Mouse (Mus musculus): ENCODE data around the gene Babam1. TPM values are rescaled to one million over a fixed set of nuclear protein-coding genes. Genes with fewer than 3 reads are reported as not detected.
"Not testable (repeated sequence)": the region's sequence is repeated elsewhere in the genome, so short reads cannot be mapped to it uniquely, and the experiment has no call there.

The Babam1 gene
- polyA plus RNA-seq, 1 experiment from 2014 or later, result 102 TPM

DNA sequence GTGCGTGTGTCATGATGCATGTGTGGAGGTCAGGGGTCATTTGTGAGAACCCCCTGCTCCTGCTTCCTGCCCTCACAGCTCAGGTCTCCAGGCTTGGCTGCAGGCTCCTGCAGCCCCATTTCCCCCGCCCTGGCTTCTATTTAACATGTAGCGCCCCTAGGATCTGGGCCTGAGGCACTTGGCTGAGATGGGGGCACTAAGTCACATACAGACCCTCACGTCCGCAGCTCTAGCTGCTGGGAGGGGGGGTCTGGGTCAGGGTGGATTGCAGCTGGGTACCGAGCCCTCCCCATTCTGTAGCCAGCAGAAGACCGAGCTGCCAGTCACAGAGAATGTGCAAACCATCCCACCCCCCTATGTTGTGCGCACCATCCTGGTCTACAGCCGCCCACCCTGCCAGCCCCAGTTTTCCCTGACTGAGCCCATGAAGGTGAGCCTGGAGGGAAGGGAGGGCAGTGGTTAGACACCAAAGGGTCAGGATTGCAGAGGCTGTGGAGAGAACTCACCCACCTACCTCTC lies 5.8 kb downstream of the Babam1 start:
- 89% methylated on average over 9 of the region's 9 CpGs for WGBS
- no peak overlapping the region for H3K27ac ChIP-seq (replicated peaks)
- H3K27me3 ChIP-seq, result no peaks in the 10 kb centered on the region
- H3K9me3 ChIP-seq, result no peaks in the 10 kb centered on the region
- H3K9ac ChIP-seq (replicated peaks), result no peak overlapping the region
- H3K4me2 ChIP-seq (replicated peaks), result no peak overlapping the region
- no peak overlapping the region for H3K4me3 ChIP-seq
- no peak for ATAC-seq (ENCODE audit: low FRiP score, low read depth)
- H3K36me3 ChIP-seq, result peaks cover 31% of the 10 kb centered on the region
- H3K4me1 ChIP-seq, result peaks cover 26% of the 10 kb centered on the region

- H3K27ac ChIP-seq (replicated peaks), result no peak overlapping the region
- no peak for ATAC-seq (ENCODE audit: low FRiP score, low read depth)
- H3K9ac ChIP-seq (replicated peaks), result no peak overlapping the region
- H3K4me1 ChIP-seq, result peaks cover 25% of the 10 kb centered on the region
- H3K4me2 ChIP-seq (replicated peaks), result no peak overlapping the region
- peaks cover 38% of the 10 kb centered on the region for H3K36me3 ChIP-seq
- H3K9me3 ChIP-seq, result no peaks in the 10 kb centered on the region
- 89% methylated on average over 6 of the region's 6 CpGs for WGBS
- no peak overlapping the region for H3K4me3 ChIP-seq
- H3K27me3 ChIP-seq, result no peaks in the 10 kb centered on the region
Measured at GRCm38 (mm10) chr8:71403107-71403885, 6.6 kb downstream of the Babam1 start.

DNA sequence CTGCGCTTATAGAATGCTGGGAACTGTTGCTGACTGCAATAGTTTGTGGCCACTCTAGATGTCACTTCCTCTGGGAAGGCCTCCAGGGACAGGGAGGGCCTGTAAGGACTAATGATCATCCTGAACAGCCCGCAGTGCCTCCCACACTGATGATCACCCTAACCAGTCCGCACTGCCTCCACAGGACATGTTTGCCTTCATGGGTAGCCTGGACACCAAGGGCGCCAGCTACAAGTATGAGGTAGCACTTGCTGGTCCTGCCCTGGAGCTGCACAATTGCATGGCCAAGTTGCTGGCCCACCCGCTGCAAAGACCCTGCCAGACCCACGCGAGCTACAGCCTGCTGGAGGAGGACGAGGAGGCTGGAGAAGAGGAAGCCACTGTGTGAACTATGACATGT lies 7.3 kb downstream of the Babam1 start:
- no peak overlapping the region for H3K4me3 ChIP-seq
- H3K27ac ChIP-seq (replicated peaks), result no peak overlapping the region
- peaks cover 25% of the 10 kb centered on the region for H3K4me1 ChIP-seq
- H3K27me3 ChIP-seq, result no peaks in the 10 kb centered on the region
- ATAC-seq (ENCODE audit: low FRiP score, low read depth), result no peak
- no peak overlapping the region for H3K9ac ChIP-seq (replicated peaks)
- 92% methylated on average over 8 of the region's 8 CpGs for WGBS
- H3K36me3 ChIP-seq, result peaks cover 39% of the 10 kb centered on the region
- no peak overlapping the region for H3K4me2 ChIP-seq (replicated peaks)
- H3K9me3 ChIP-seq, result no peaks in the 10 kb centered on the region

DNA sequence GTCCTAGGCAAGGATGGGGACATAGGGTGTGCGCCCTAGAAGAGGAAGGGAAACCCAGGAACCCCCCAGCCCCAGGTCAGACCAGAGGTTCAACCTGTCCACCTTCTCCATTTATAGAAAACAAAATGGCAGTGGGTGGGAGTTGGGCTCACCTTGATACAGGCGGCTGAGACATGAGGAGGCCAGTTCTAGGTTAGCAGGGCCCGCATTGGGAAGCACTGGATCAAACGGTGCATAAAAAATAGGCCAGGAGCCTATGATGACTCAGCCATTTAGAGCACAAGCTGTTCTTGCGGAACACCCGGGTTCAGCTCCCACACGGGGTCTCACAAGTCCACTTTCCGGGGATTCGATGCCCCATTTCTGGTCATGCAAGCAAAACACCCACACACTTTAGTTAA lies 8.3 kb downstream of the Babam1 start:
- H3K4me1 ChIP-seq, result peaks cover 25% of the 10 kb centered on the region
- H3K27ac ChIP-seq (replicated peaks), result no peak overlapping the region
- ATAC-seq (ENCODE audit: low FRiP score, low read depth), result no peak
- 90% methylated on average over 9 of the region's 9 CpGs for WGBS
- no peaks in the 10 kb centered on the region for H3K9me3 ChIP-seq
- peaks cover 41% of the 10 kb centered on the region for H3K36me3 ChIP-seq
- H3K4me2 ChIP-seq (replicated peaks), result peak overlapping the region; percentile 83; the same call in 1 of the 2 replicates
- no peak overlapping the region for H3K4me3 ChIP-seq
- H3K27me3 ChIP-seq, result no peaks in the 10 kb centered on the region
- H3K9ac ChIP-seq (replicated peaks), result no peak overlapping the region

- Histone ChIP-seq H3K27ac (replicated peaks) (peak within 1 kb of the TSS; percentile 63), H3K4me3 (peak within 1 kb of the TSS; percentile 65), H3K27me3 (no peaks in the 10 kb centered on the region), H3K4me1 (peaks cover 25% of the 10 kb centered on the region), H3K36me3 (peaks cover 39% of the 10 kb centered on the region), H3K9ac (replicated peaks) (peak within 1 kb of the TSS; percentile 66), H3K4me2 (replicated peaks) (peak within 1 kb of the TSS; percentile 83), H3K9me3 (no peaks in the 10 kb centered on the region)
- WGBS, result 17% methylated on average over 33 of the region's 33 CpGs
- ATAC-seq (ENCODE audit: low FRiP score, low read depth), result peak; percentile 88
Measured at GRCm38 (mm10) chr8:71405401-71406098, 8.9 kb downstream of the Babam1 start, which contains the start of gene Ankle1. Gene Ankle1, plus strand, starts transcription at chr8:71406010.

DNA sequence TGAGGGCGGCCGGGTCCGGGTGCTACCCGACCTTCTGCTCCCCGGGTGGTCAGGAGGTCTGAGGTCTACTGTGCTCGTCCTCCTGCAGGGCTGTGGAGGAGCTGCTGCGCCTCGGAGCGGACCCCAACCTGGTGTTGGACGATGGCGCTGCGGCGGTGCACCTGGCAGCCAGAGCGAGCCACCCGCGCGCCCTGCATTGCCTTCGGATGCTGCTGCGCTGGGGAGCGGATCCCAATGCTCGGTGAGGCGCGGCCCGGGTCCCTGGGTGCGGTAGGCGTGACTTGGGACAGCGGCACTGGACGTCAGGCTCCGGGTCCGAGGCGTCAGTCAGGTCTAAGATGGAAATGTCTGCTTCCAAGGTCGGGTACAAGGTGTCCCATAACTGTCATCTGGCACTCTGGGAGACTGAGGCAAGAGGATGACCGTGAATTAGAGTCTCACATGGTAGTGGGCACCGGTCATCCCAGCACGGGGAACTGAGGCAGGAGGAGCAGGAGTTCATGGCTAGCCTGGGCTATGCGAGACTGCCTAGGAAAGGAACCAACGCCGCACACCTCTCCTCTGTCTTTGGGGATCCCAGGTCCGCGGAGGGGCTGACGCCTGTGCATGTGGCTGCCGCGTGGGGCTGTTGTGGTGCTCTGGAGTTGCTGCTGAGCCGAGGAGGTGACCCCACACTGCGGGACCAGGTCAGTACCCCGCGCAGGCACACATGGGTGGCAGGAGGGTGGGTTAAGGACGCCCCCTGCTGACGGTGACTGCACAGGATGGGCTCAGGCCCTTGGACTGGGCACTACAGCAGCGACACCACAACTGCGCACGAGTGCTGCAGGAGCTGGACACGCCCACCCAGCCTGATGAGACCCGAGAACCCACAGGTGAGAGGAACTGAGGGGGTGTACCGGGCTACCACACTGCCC lies 9.7 kb downstream of the Babam1 start:
- peak; percentile 79 for ATAC-seq (ENCODE audit: low FRiP score, low read depth)

GRCm38 (mm10) chr8:71407441-71407840 lies 10.8 kb downstream of the Babam1 start:
- Histone ChIP-seq H3K27ac (replicated peaks) (no peak overlapping the region), H3K9me3 (no peaks in the 10 kb centered on the region), H3K9ac (replicated peaks) (peak overlapping the region; percentile 17; the same call in 1 of the 2 replicates), H3K27me3 (no peaks in the 10 kb centered on the region; the same call in 1 of the 2 replicates), H3K4me3 (0 out of 2 replicates have a peak overlapping the region, but pooled peaks have one; percentile 65), H3K36me3 (peaks cover 35% of the 10 kb centered on the region), H3K4me2 (replicated peaks) (peak overlapping the region; percentile 83), H3K4me1 (peaks cover 29% of the 10 kb centered on the region)
- 92% methylated on average over 14 of the region's 14 CpGs for WGBS
- ATAC-seq (ENCODE audit: low FRiP score, low read depth), result no peak

More for the DNA sequence above, 9.7 kb downstream of the Babam1 start:
- Histone ChIP-seq H3K4me1 (peaks cover 25% of the 10 kb centered on the region), H3K9me3 (no peaks in the 10 kb centered on the region), H3K27me3 (no peaks in the 10 kb centered on the region), H3K9ac (replicated peaks) (peak overlapping the region; percentile 66), H3K36me3 (peaks cover 35% of the 10 kb centered on the region), H3K27ac (replicated peaks) (peak overlapping the region; percentile 63; the same call in 1 of the 2 replicates), H3K4me3 (peak overlapping the region; percentile 65), H3K4me2 (replicated peaks) (peak overlapping the region; percentile 83)
- 1% methylated on average over 55 of the region's 55 CpGs for WGBS

DNA sequence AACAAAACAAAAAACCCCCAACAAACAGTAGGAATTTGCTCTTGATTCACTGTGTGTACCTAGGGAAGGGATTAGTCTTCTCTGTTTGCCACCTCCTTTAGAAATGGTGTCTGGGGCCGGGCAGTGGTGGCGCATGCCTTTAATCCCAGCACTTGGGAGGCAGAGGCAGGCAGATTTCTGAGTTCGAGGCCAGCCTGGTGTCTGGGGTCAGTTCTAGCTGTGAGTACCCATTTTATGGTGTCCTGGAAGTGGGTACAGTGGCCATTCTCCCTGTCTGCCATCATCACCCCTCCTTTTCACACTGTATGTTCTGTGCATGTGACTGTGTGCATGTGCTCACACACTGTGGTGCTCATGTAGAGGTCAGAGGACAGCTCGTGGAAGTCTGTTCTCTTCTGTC lies 11.6 kb downstream of the Babam1 start:
- Histone ChIP-seq H3K4me1 (peaks cover 29% of the 10 kb centered on the region), H3K27ac (replicated peaks) (no peak overlapping the region), H3K27me3 (no peaks in the 10 kb centered on the region; the same call in 1 of the 2 replicates), H3K9me3 (no peaks in the 10 kb centered on the region), H3K4me2 (replicated peaks) (no peak overlapping the region), H3K36me3 (peaks cover 35% of the 10 kb centered on the region), H3K4me3 (no peak overlapping the region), H3K9ac (replicated peaks) (no peak overlapping the region)
- WGBS, result 98% methylated on average over 4 of the region's 4 CpGs
- no peak for ATAC-seq (ENCODE audit: low FRiP score, low read depth)

- H3K36me3 ChIP-seq, result peaks cover 31% of the 10 kb centered on the region
- H3K9me3 ChIP-seq, result no peaks in the 10 kb centered on the region
- peaks cover 15% of the 10 kb centered on the region for H3K4me1 ChIP-seq
- H3K4me3 ChIP-seq, result no peak overlapping the region
- H3K9ac ChIP-seq (replicated peaks), result no peak overlapping the region
- no peaks in the 10 kb centered on the region; the same call in 1 of the 2 replicates for H3K27me3 ChIP-seq
- WGBS, result 49% methylated on average over 11 of the region's 11 CpGs
- no peak overlapping the region for H3K27ac ChIP-seq (replicated peaks)
- no peak for ATAC-seq (ENCODE audit: low FRiP score, low read depth)
- H3K4me2 ChIP-seq (replicated peaks), result no peak overlapping the region
Measured at GRCm38 (mm10) chr8:71411535-71412273, 15.0 kb downstream of the Babam1 start.

- peaks cover 7% of the 10 kb centered on the region; the same call in 1 of the 2 replicates for H3K9me3 ChIP-seq
- ATAC-seq (ENCODE audit: low FRiP score, low read depth), result no peak
Measured at GRCm38 (mm10) chr8:71422121-71422520, 25.5 kb downstream of the Babam1 start.

GRCm38 (mm10) chr8:71432935-71433334 lies 36.3 kb downstream of the Babam1 start:
- H3K36me3 ChIP-seq; H3K9ac ChIP-seq (replicated peaks); ATAC-seq (ENCODE audit: low FRiP score, low read depth); H3K27me3 ChIP-seq; H3K27ac ChIP-seq (replicated peaks); H3K4me3 ChIP-seq; H3K4me1 ChIP-seq; H3K9me3 ChIP-seq; H3K4me2 ChIP-seq (replicated peaks): not testable (repeated sequence)
- 79% methylated on average over 1 of the region's 1 CpGs for WGBS

More at GRCm38 (mm10) chr8:71422121-71422520, 25.5 kb downstream of the Babam1 start:
- Histone ChIP-seq H3K9ac (replicated peaks) (no peak overlapping the region), H3K4me2 (replicated peaks) (no peak overlapping the region), H3K36me3 (no peaks in the 10 kb centered on the region), H3K4me3 (no peak overlapping the region), H3K27me3 (0 out of 2 replicates have a peak, but pooled peaks cover 4% of the 10 kb centered on the region), H3K27ac (replicated peaks) (no peak overlapping the region), H3K4me1 (no peaks in the 10 kb centered on the region)
